Mouse (Mus musculus): ENCODE data around the gene Tmem120b.

The Tmem120b gene

DNA sequence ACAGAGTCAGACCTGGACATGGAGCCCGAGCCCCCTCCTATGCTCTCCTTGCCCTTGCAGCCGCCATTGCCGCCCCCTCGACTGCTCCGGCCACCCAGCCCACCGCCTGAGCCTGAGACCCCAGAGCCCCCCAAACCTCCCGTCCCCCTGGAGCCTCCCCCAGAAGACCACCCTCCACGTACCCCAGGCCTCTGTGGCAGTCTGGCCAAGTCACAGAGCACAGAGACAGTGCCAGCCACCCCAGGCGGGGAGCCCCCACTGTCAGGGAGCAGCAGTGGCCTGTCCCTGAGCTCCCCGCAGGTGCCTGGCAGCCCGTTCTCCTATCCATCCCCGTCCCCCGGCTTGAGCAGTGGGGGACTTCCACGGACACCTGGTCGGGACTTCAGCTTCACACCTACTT lies 91.7 kb downstream of the Tmem120b start:
- no peak for DNase-seq (ENCODE audit: low spot score)

GRCm38 (mm10) chr5:123160341-123160740 lies 92.1 kb downstream of the Tmem120b start:
- DNase-seq (ENCODE audit: low spot score), result no peak

- no peak for DNase-seq (ENCODE audit: low spot score)
Measured at GRCm38 (mm10) chr5:123162942-123163341, 94.7 kb downstream of the Tmem120b start.

DNA sequence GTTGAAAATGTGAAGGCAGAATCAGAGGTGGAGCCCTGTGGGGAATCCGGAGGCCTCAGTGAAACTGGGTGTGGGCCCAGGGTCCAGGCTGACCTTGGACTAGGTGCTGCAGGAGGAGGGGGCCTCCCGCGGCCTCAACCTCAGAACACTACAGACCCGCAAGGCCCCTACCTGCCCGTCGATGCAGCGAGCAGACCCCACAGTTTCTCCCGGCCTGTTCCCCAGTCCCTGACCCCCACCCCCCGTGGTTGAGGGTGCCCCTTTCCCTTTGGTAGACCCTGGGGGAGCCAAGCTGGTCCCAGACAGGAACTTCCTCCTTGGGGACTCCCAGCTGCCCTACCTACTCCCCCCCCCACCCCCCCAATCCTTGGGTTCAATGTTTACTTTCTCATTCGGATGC lies 98.2 kb downstream of the Tmem120b start:
- no peak for DNase-seq (ENCODE audit: low spot score)
